Mouse (Mus musculus): ENCODE results near the gene Dbh.

- no peak for TF ChIP-seq CTCF (IDR thresholded peaks at IDR 0.05; ENCODE audit: extremely low read depth, insufficient read depth, insufficient read length, insufficient replicate concordance)
- no peak for TF ChIP-seq POLR2A (IDR thresholded peaks at IDR 0.05; ENCODE audit: low read depth, low read length)
These were observed 25.0 kb downstream of the Dbh start for GRCm38 (mm10) chr2:27189994-27190393.

Measured in spleen, adult 2 months (tissue).